Mouse (Mus musculus) neural tube, postnatal 0 days (tissue): ENCODE data around the gene Rfc1. TPM values are rescaled to one million over a fixed set of nuclear protein-coding genes. Genes with fewer than 3 reads are reported as not detected.

ENCODE experiments used
- polyA plus RNA-seq: library from polyadenylated mRNA; unstranded; fragments of >200 nt; fragmentation: Nextera tagmentation; extraction: Ambion mirVana; gene quantifications from 2 replicates; pipeline ENCODE4 v1.2.1, GENCODE M21; 2015

Rfc1 gene
- 23.6 and 31.0 TPM in 2 replicates for polyA plus RNA-seq

GRCm38 (mm10) chr5:65335298-65336074 lies at the start of gene Rfc1:
Gene Rfc1 (minus strand): TSS chr5:65335670.

GRCm38 (mm10) chr5:65348168-65348567 lies 12.7 kb upstream of the Rfc1 start, which contains the start of gene Klb:
Gene Klb (plus strand): TSS chr5:65348314.

Other genes starting within 250 kb of the Rfc1 start
- gene Tmem156, start 243.5 kb downstream of the Rfc1 start, polyA plus RNA-seq: not detected in 2 replicates
- gene Klhl5, start 228.1 kb downstream of the Rfc1 start, polyA plus RNA-seq: 55.7 and 59.5 TPM in 2 replicates
- gene Wdr19, start 136.0 kb downstream of the Rfc1 start, polyA plus RNA-seq: 7.6 and 8.2 TPM in 2 replicates
- gene Klb, start 12.6 kb upstream of the Rfc1 start, polyA plus RNA-seq: 0.18 and 0.19 TPM in 2 replicates
- gene Rpl9, start 55.8 kb upstream of the Rfc1 start, polyA plus RNA-seq: 617 and 646 TPM in 2 replicates
- gene Lias, start 55.8 kb upstream of the Rfc1 start, polyA plus RNA-seq: 61.6 and 62.6 TPM in 2 replicates
- 33.5 and 36.6 TPM in 2 replicates for gene Ugdh, start 100.3 kb upstream of the Rfc1 start, polyA plus RNA-seq
- not detected in 2 replicates for gene Gm43552, start 157.2 kb upstream of the Rfc1 start, polyA plus RNA-seq
- gene Smim14, start 201.5 kb upstream of the Rfc1 start, polyA plus RNA-seq: 215 and 233 TPM in 2 replicates
- gene Ube2k, start 201.6 kb upstream of the Rfc1 start, polyA plus RNA-seq: 205 TPM in 2 replicates